Mouse (Mus musculus) midbrain, embryonic 13.5 days (tissue): ENCODE measurements around the gene Fcrl5. TPM values are rescaled to one million over a fixed set of nuclear protein-coding genes. Genes with fewer than 3 reads are reported as not detected.

Experiments
- ATAC-seq: fragments of 200-750 bp; cut with Nextera tagmentation; 2 replicates; pipeline ENCODE4 v1.8.0; 2017; ENCODE audit warnings: mild to moderate bottlenecking, moderate TSS enrichment, moderate library complexity
- H3K27ac ChIP-seq: fragments of 300-500 bp; sonication (generic); 2 replicates; pipeline ENCODE4 v1.5.1; 2015; ENCODE audit warnings: inconsistent platforms, mild to moderate bottlenecking, moderate library complexity
- H3K27me3 ChIP-seq: fragments of 300-500 bp; sonication (generic); 2 replicates; pipeline ENCODE4 v1.6.1; 2015; ENCODE audit warnings: mild to moderate bottlenecking, inconsistent platforms
- H3K36me3 ChIP-seq: fragments of 300-500 bp; sonication (generic); 2 replicates; pipeline ENCODE4 v1.6.1; 2015; ENCODE audit warnings: mild to moderate bottlenecking, inconsistent platforms
- H3K4me1 ChIP-seq: fragments of 300-500 bp; sonication (generic); replicated peaks from 2 replicates; pipeline ENCODE4 v1.6.1; 2015; ENCODE audit warnings: inconsistent platforms
- H3K4me2 ChIP-seq: fragments of 300-500 bp; sonication (generic); replicated peaks from 2 replicates; pipeline ENCODE4 v1.6.1; 2015; ENCODE audit warnings: moderate library complexity, mild to moderate bottlenecking, inconsistent platforms
- H3K4me3 ChIP-seq: fragments of 300-500 bp; sonication (generic); replicated peaks from 2 replicates; pipeline ENCODE4 v1.5.1; 2015; ENCODE audit warnings: mild to moderate bottlenecking, inconsistent platforms
- H3K9ac ChIP-seq: fragments of 300-500 bp; sonication (generic); replicated peaks from 2 replicates; pipeline ENCODE4 v1.6.1; 2015; ENCODE audit warnings: mild to moderate bottlenecking, inconsistent platforms
- H3K9me3 ChIP-seq: fragments of 300-500 bp; sonication (generic); 2 replicates; pipeline ENCODE4 v1.6.1; 2016; ENCODE audit warnings: mild to moderate bottlenecking, inconsistent platforms
- WGBS: fragments of 180-500 bp; shearing (Covaris S2); methylation state at CpG from one replicate; pipeline ENCODE4 v1.1.7; 2015; 5-methylcytosine and 5-hydroxymethylcytosine counted together
- polyA plus RNA-seq: library from polyadenylated mRNA; unstranded; fragments of >200 nt; fragmentation: Nextera tagmentation; extraction: Ambion mirVana; gene quantifications from 2 replicates; pipeline ENCODE4 v1.2.1, GENCODE M21; 2015

Gene Fcrl5
- polyA plus RNA-seq, 1 experiment from 2014 or later = not detected

DNA sequence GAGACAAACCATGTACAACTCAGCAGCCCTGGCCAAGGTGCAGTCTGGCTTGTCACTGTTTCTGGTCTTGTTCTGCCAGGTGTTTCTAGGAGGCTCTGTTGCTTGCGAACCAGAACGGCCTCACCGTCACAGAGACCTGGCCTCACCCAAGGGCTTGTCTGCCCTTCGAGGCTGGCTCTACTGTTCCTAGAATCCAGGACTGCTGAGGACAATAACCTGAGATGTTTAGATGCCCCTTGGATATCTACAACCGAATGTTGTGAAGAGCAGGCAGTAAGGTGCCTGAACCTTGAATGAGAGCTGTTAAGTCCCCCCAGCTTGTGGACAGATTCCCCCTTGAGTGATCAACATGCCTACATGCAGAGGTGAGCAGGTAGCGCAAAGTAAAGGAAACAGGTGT is 67.2 kb downstream of the Fcrl5 start:
- 91% methylated on average over 6 of the region's 6 CpGs for WGBS
- no peak overlapping the region for H3K4me3 ChIP-seq
- no peak overlapping the region for H3K4me2 ChIP-seq
- no peak overlapping the region for H3K27ac ChIP-seq
- H3K27me3 ChIP-seq = 0 out of 2 replicates have a peak, but pooled peaks cover 9% of the 10 kb centered on the region
- 0 out of 2 replicates have a peak, but pooled peaks cover 6% of the 10 kb centered on the region for H3K4me1 ChIP-seq
- H3K9me3 ChIP-seq = no peaks in the 10 kb centered on the region
- ATAC-seq = no peak
- no peaks in the 10 kb centered on the region for H3K36me3 ChIP-seq
- H3K9ac ChIP-seq = no peak overlapping the region

- Histone ChIP-seq H3K9me3 (no peaks in the 10 kb centered on the region), H3K4me3 (no peak overlapping the region), H3K4me1 (peaks cover 10% of the 10 kb centered on the region), H3K27me3 (peaks cover 13% of the 10 kb centered on the region; the same call in 1 of the 2 replicates), H3K36me3 (no peaks in the 10 kb centered on the region), H3K27ac (no peak overlapping the region), H3K4me2 (no peak overlapping the region), H3K9ac (no peak overlapping the region)
- WGBS = 25% methylated on average over 7 of the region's 7 CpGs
- peak; percentile 38; the same call in 1 of the 2 replicates for ATAC-seq
Measured at GRCm38 (mm10) chr3:87504330-87504729, 68.8 kb downstream of the Fcrl5 start.

DNA sequence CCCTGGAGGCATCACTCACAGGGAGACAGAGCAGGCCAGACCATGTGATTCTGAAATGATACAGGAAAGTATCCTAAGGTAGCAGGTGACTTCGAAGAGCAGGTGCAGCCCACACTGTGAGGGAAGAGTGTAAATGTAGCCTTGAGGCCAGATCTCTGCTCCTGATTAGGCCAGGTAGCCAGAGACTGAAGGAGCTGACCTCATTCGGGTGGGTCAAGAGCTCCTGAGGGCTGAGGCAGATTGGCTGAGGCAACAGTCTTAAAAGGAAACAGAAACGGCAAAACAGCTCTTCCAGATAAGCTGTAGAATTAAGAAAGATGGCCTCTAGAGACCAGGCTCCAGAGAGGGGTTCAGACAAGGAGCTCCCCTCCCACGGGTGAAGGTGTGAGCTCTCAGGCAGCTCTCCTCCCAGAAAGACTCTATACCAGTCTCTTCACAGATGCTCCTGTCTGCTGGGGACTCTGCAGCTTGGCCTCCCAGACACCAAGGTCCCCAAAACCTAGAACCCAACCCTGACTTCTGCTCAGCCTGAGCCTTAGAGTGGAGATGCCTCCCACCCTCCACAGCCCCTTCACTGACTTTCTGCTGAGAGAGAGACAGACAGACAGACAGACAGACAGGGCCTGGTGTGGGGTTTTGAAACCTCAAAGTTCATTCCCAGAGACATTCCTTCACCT is 69.3 kb downstream of the Fcrl5 start:
- 0 out of 2 replicates have a peak, but pooled peaks have one; percentile 32 for ATAC-seq
- Histone ChIP-seq H3K27ac (no peak overlapping the region), H3K27me3 (peaks cover 13% of the 10 kb centered on the region; the same call in 1 of the 2 replicates), H3K9ac (no peak overlapping the region), H3K4me2 (no peak overlapping the region), H3K4me3 (no peak overlapping the region), H3K36me3 (no peaks in the 10 kb centered on the region), H3K4me1 (peaks cover 10% of the 10 kb centered on the region), H3K9me3 (no peaks in the 10 kb centered on the region)
- WGBS = 65% methylated on average over 4 of the region's 4 CpGs

DNA sequence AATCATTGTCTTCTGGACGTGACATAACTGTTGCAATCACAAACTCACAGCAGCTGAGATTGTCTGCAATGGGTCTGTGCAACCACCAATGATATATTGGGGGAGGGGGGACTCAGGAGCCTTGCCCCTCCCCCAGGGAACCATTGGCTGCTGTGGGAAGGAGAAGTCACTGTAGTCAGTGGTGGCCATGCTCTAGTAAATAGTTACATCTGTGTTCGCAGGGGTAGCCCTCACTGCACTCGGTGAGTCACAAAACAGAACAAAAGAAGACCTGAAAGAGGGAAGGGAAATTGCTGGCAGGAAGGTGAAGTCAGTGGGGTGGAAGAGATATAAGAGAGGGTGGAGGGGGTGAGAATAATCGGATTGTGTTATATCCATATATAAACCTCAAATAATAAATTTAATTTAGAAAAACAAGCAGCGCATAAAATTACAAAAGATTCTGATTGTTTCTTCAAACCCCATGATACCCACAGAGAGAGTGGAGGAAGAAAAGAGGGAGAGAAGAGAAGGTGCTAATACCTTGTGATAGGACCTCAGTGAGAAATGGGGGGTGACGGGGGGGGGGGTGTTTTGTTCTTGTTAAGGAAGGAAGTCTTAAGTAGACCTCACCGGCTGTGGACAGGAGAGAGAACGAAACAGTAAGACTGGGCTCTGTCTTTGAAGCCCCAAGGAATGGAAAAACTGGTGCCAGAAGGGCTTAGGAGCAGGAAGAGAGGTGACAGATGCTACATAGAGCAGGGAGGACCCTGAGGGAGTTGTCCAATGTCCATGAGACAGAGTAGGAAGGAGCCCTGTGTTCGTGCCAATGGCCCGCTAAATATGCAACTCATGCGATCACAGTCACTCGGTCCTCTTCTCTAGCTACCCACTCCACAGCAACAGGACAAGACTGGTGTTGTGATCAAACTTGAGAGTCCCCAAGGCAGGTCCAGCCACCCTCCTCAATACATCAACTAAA is 71.2 kb downstream of the Fcrl5 start:
- Histone ChIP-seq H3K36me3 (no peaks in the 10 kb centered on the region), H3K9ac (no peak overlapping the region), H3K4me1 (peaks cover 9% of the 10 kb centered on the region), H3K4me2 (no peak overlapping the region), H3K4me3 (no peak overlapping the region), H3K9me3 (no peaks in the 10 kb centered on the region), H3K27me3 (peaks cover 10% of the 10 kb centered on the region; the same call in 1 of the 2 replicates), H3K27ac (no peak overlapping the region)
- 73% methylated on average over 12 of the region's 12 CpGs for WGBS
- no peak for ATAC-seq

- Histone ChIP-seq H3K36me3 (no peaks in the 10 kb centered on the region), H3K4me2 (peak overlapping the region; percentile 45), H3K4me1 (peaks cover 4% of the 10 kb centered on the region), H3K9me3 (no peaks in the 10 kb centered on the region), H3K9ac (peak overlapping the region; percentile 21; the same call in 1 of the 2 replicates), H3K27me3 (peaks cover 9% of the 10 kb centered on the region; the same call in 1 of the 2 replicates), H3K4me3 (0 out of 2 replicates have a peak overlapping the region, but pooled peaks have one; percentile 8), H3K27ac (no peak overlapping the region)
- peak; percentile 84 for ATAC-seq
- 21% methylated on average over 17 of the region's 17 CpGs for WGBS
Measured at GRCm38 (mm10) chr3:87508205-87508901, 72.8 kb downstream of the Fcrl5 start.

DNA sequence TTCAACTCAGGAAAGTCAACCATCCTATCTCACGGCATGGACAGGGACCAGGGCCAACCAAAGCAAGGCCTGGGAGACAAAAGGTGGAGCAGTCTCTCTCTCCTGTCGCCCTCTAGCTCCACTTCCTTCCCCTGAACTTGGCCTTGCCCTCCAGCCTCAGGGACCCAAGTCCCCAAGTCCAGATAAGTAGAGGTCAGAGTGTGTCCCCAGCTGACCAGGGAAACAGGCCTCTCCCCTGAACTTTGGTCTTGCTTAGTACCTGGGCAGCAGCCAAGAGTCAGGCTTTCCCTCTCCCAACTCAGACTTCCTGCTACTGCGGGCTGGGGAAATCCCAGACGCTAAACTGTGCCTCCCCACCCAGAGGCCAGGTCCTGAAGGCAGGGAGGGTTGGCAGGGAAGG is 73.5 kb downstream of the Fcrl5 start:
- H3K4me1 ChIP-seq = peaks cover 4% of the 10 kb centered on the region
- no peak overlapping the region for H3K27ac ChIP-seq

GRCm38 (mm10) chr3:87510832-87511231 is 75.3 kb downstream of the Fcrl5 start:
- H3K9ac ChIP-seq = no peak overlapping the region
- 88% methylated on average over 9 of the region's 9 CpGs for WGBS
- no peaks in the 10 kb centered on the region for H3K9me3 ChIP-seq
- no peak overlapping the region for H3K4me3 ChIP-seq
- H3K27ac ChIP-seq = no peak overlapping the region
- no peaks in the 10 kb centered on the region for H3K36me3 ChIP-seq
- peaks cover 4% of the 10 kb centered on the region for H3K4me1 ChIP-seq
- ATAC-seq = no peak
- H3K4me2 ChIP-seq = no peak overlapping the region
- H3K27me3 ChIP-seq = peaks cover 4% of the 10 kb centered on the region; the same call in 1 of the 2 replicates

More for the DNA sequence above, 73.5 kb downstream of the Fcrl5 start:
- Histone ChIP-seq H3K4me2 (no peak overlapping the region), H3K27me3 (peaks cover 5% of the 10 kb centered on the region; the same call in 1 of the 2 replicates), H3K9me3 (no peaks in the 10 kb centered on the region), H3K4me3 (no peak overlapping the region), H3K36me3 (no peaks in the 10 kb centered on the region), H3K9ac (no peak overlapping the region)
- no peak for ATAC-seq
- WGBS = 50% methylated on average over 4 of the region's 4 CpGs

DNA sequence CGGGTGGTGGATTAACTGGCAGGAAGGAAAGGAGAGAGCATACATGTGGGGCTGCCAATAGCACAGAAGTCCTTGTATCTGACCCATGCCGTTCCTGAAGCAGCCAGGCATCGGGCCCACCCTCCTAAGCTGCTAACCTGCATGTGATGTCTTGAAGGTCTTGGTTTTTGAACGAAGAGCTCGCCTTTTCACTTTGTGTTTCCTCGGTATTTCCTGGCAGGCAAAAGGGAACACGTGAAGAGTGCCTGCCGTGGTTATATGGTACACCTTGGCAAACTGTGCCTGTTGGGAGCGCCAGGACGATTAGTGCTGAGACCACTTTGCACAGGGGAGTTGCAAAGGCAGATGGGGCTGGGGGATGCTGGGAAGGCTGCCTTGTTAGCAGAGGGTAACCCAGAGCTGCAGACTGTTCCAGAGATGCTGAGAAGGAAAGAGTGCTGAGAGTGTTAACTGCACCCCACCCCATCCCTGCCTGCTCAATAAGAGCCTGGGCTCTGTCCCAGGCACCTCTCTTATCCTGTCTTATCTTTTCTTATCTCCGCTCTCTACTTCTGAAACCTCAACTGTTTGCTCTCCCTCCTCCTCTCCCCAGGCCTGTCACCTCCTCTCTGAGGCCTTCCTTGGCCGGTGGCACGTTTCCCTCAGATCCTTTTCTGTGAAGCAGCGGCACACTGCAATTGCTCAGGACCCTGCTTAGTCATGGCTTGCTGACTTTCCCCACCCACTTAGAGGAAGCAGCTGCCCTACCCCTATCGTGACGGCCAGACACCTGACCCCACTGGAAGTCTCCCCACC is 76.6 kb downstream of the Fcrl5 start:
- no peak overlapping the region for H3K27ac ChIP-seq
- H3K4me1 ChIP-seq = peaks cover 4% of the 10 kb centered on the region
- WGBS = 42% methylated on average over 16 of the region's 16 CpGs
- ATAC-seq = no peak
- no peaks in the 10 kb centered on the region for H3K36me3 ChIP-seq
- H3K4me2 ChIP-seq = no peak overlapping the region
- H3K27me3 ChIP-seq = peaks cover 4% of the 10 kb centered on the region; the same call in 1 of the 2 replicates
- no peaks in the 10 kb centered on the region for H3K9me3 ChIP-seq
- H3K4me3 ChIP-seq = no peak overlapping the region
- no peak overlapping the region; the same call in 1 of the 2 replicates for H3K9ac ChIP-seq

DNA sequence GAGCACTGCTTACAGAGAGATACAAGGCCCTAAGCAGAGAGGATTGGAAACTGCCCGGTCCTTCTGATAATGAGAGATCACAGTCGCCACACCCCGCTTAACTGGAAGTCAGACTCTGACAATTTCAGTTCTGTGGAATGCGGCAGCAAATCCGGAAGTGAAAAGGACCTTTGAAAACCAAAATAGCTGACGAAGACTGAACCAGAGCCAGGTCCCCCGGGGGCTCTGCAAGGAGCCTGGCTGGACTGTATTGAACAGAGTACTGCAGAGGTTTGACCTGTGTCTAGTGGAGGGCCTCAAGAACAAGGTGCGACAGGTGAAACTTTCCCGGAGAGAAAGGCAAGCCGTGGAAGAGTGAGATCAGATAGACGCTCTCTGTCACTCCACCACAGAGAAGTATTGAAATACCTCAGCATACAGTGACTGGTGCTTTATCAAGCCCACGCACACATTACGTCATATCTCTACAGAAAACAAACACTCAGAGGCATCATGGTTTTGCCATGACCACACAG is 80.1 kb downstream of the Fcrl5 start:
- no peaks in the 10 kb centered on the region for H3K27me3 ChIP-seq

DNA sequence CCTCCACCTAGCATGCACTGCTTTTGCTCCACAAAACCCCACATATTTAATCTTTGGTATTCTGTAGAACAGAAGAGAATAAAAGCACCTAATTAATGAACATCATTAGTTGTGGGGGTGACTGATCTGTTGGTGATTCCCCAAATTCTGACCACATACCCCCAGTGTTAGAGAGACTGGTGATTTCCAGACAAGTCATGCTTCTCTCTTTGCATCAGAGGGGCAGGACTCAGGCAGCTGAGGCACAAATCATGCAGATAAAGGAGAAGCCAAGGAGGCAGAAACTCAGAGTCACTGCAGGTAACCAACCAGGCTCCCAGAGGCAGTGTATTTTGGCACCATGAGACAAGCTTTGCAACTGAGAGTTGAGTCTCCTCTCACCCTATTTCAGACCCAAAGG is 82.9 kb downstream of the Fcrl5 start:
- Histone ChIP-seq H3K27me3 (0 out of 2 replicates have a peak, but pooled peaks cover 3% of the 10 kb centered on the region), H3K9me3 (no peaks in the 10 kb centered on the region)
- ATAC-seq = no peak

More for the DNA sequence above, 80.1 kb downstream of the Fcrl5 start:
- H3K9me3 ChIP-seq = no peaks in the 10 kb centered on the region
- ATAC-seq = no peak
- no peaks in the 10 kb centered on the region for H3K4me1 ChIP-seq
- no peak overlapping the region for H3K27ac ChIP-seq
- WGBS = 61% methylated on average over 13 of the region's 13 CpGs
- H3K4me3 ChIP-seq = no peak overlapping the region
- no peak overlapping the region for H3K9ac ChIP-seq
- no peaks in the 10 kb centered on the region for H3K36me3 ChIP-seq
- H3K4me2 ChIP-seq = no peak overlapping the region

GRCm38 (mm10) chr3:87521126-87521525 is 85.6 kb downstream of the Fcrl5 start:
- H3K36me3 ChIP-seq = no peaks in the 10 kb centered on the region
- no peak overlapping the region for H3K27ac ChIP-seq
- H3K4me1 ChIP-seq = peaks cover 7% of the 10 kb centered on the region
- H3K27me3 ChIP-seq = 0 out of 2 replicates have a peak, but pooled peaks cover 3% of the 10 kb centered on the region
- no peaks in the 10 kb centered on the region for H3K9me3 ChIP-seq
- no peak overlapping the region for H3K4me3 ChIP-seq
- H3K9ac ChIP-seq = no peak overlapping the region
- 82% methylated on average over 4 of the region's 4 CpGs for WGBS
- no peak overlapping the region for H3K4me2 ChIP-seq
- no peak for ATAC-seq

More for the DNA sequence above, 82.9 kb downstream of the Fcrl5 start:
- no peak overlapping the region for H3K4me2 ChIP-seq
- H3K27ac ChIP-seq = no peak overlapping the region
- H3K36me3 ChIP-seq = no peaks in the 10 kb centered on the region
- no peak overlapping the region for H3K9ac ChIP-seq
- no peak overlapping the region for H3K4me3 ChIP-seq
- H3K4me1 ChIP-seq = no peaks in the 10 kb centered on the region
